Mouse (Mus musculus) heart, adult 2 months (tissue): Measurements from ENCODE around the gene Ankrd33. TPM values are rescaled to one million over a fixed set of nuclear protein-coding genes. Genes with fewer than 3 reads are reported as not detected.

ENCODE experiments used
- DNase-seq, 2 experiments: peaks; one replicate each; pipeline ENCODE4 v3.0.0; 2021
- H3K27ac ChIP-seq: fragments of 200-600 bp; 2 replicates; pipeline ENCODE4 v1.8.1; 2022
- H3K27me3 ChIP-seq: fragments of 200-500 bp; 2 replicates; pipeline ENCODE4 v1.6.1; 2012; ENCODE audit warnings: mild to moderate bottlenecking, low read length, inconsistent platforms, mixed read lengths; ENCODE audit not compliant: control insufficient read depth, insufficient read depth
- H3K36me3 ChIP-seq: fragments of 200-500 bp; 2 replicates; pipeline ENCODE4 v1.6.1; 2012; ENCODE audit warnings: low read length, inconsistent platforms; ENCODE audit not compliant: control insufficient read depth, insufficient read depth
- H3K4me1 ChIP-seq: fragments of 200-500 bp; 2 replicates; pipeline ENCODE4 v1.6.1; 2011; ENCODE audit warnings: low read length; ENCODE audit not compliant: control insufficient read depth, insufficient read depth
- H3K4me3 ChIP-seq: fragments of 200-600 bp; 2 replicates; pipeline ENCODE4 v1.8.1; 2022
- H3K79me2 ChIP-seq: fragments of 200-500 bp; replicated peaks from 2 replicates; pipeline ENCODE4 v1.6.1; 2012; ENCODE audit warnings: mild to moderate bottlenecking, inconsistent platforms, low read length, moderate library complexity, mixed read lengths; ENCODE audit not compliant: control insufficient read depth, insufficient read depth
- H3K9ac ChIP-seq: fragments of 200-500 bp; 2 replicates; pipeline ENCODE4 v1.6.1; 2012; ENCODE audit warnings: low read depth, mild to moderate bottlenecking, control low read depth, inconsistent platforms, low read length, mixed read lengths
- CTCF ChIP-seq: fragments of 200-600 bp; IDR thresholded peaks from 2 replicates; pipeline ENCODE4 v1.8.1; 2022; ENCODE audit warnings: antibody characterized with exemption, mild to moderate bottlenecking, moderate library complexity
- EP300 ChIP-seq: fragments of 200-500 bp; IDR thresholded peaks from 2 replicates; pipeline ENCODE4 v1.6.1; 2011; ENCODE audit warnings: low read depth, low read length, control low read depth; ENCODE audit not compliant: insufficient read depth
- POLR2A ChIP-seq: fragments of 200-500 bp; IDR thresholded peaks from 2 replicates; pipeline ENCODE4 v1.6.1; 2011; ENCODE audit warnings: mild to moderate bottlenecking, low read depth, low read length, control low read depth; ENCODE audit not compliant: insufficient read depth
- WGBS: fragments of 180-500 bp; shearing (Covaris S2); methylation state at CpG from one replicate; pipeline ENCODE4 v1.1.7; 2018; 5-methylcytosine and 5-hydroxymethylcytosine counted together
- intact Hi-C: fragments of 180-260 bp; cut with DNase I; formaldehyde crosslinking; loops from one replicate; pipeline ENCODE4 v1.15.1; 2025
- polyA plus RNA-seq: library from polyadenylated mRNA; depleted of rRNA; stranded (reverse); fragments of >200 nt; gene quantifications from 2 replicates; pipeline ENCODE4 v1.2.3, GENCODE M21; 2012
- total RNA-seq, 2 experiments: library from RNA; stranded (reverse); gene quantifications; 2 replicates each; pipeline ENCODE4 v1.2.3; 2021

The Ankrd33 gene
- total and polyA plus RNA-seq, 3 experiments, result not detected

DNA sequence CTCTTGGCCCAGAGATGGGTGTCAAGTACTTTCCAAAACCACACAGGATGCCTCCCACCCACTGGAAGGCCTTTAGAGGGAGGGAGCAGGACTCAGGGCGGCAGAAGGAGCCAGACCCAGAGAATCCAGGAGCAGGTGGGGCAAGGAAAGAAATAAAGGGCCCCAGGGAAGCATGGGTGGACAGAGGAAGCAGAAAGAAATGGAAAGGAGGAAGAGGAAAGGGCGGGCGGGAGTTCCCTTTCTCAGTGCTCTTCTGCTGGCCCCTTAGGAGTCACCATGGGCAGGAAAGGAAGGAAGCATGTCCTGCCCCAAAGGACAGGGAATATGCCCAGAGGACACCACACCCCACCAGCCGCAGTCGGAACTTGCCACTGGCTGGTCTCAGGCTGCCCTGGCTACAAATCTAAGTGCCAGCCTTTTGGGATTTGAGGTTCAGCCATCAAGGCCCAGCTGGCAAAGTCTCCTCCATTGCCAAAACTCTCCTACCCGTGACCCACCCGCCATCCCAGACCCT, 34.5 kb upstream of the Ankrd33 start:
- TF ChIP-seq EP300, result no peak
- TF ChIP-seq POLR2A, result no peak
- TF ChIP-seq CTCF, result no peak
- H3K4me3 ChIP-seq, result no peak overlapping the region
- no peak overlapping the region for H3K9ac ChIP-seq
- peak in 1 of 2 experiments; percentile 39 for DNase-seq
- peak overlapping the region; percentile 55 for H3K27ac ChIP-seq
- WGBS, result 53% methylated on average over 7 of the region's 7 CpGs
- peaks cover 8% of the 10 kb centered on the region for H3K4me1 ChIP-seq
- no peaks in the 10 kb centered on the region for H3K79me2 ChIP-seq
- no peaks in the 10 kb centered on the region for H3K36me3 ChIP-seq
- intact Hi-C loops, result loop anchor here (2.0 kb wide), 1 partner anchor 60 kb away; no protein-coding TSS in a partner anchor
- no peaks in the 10 kb centered on the region for H3K27me3 ChIP-seq

DNA sequence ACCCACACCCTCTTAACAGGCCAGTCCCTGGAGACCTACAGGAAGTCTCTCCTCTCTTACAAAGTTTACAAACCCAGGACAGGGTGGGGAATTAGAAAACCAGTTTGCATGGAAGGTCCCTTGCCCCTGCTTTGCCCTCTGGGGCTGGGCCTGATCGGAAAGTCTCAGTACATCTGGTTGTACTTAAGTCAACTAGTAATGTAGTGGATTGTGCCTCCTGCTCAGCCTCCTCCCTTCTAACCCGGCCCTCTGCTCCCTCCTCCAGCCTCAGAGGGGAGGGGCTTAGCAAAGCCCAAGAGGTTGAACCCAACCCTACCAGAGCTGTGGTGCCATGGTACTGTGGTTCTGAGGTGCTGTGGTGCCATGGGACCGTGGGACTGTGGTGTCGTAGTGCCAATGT, 33.3 kb upstream of the Ankrd33 start:
- no peaks in the 10 kb centered on the region for H3K36me3 ChIP-seq
- H3K9ac ChIP-seq, result no peak overlapping the region
- no peaks in the 10 kb centered on the region for H3K27me3 ChIP-seq
- no peak overlapping the region for H3K4me3 ChIP-seq
- H3K27ac ChIP-seq, result peak overlapping the region; percentile 18
- no peaks in the 10 kb centered on the region for H3K79me2 ChIP-seq
- H3K4me1 ChIP-seq, result peaks cover 8% of the 10 kb centered on the region
- intact Hi-C loops, result no loop called here
- TF ChIP-seq EP300 (0 out of 2 replicates have a peak, but pooled peaks have one; percentile 12), CTCF (no peak), POLR2A (0 out of 2 replicates have a peak, but pooled peaks have one; percentile 24)
- DNase-seq, result no peak
- WGBS, result 62% methylated on average over 4 of the region's 4 CpGs

GRCm38 (mm10) chr15:101084499-101084898, 31.1 kb upstream of the Ankrd33 start:
- Histone ChIP-seq H3K79me2 (no peaks in the 10 kb centered on the region), H3K27me3 (no peaks in the 10 kb centered on the region), H3K4me3 (no peak overlapping the region), H3K4me1 (peaks cover 2% of the 10 kb centered on the region; the same call in 1 of the 2 replicates), H3K36me3 (no peaks in the 10 kb centered on the region), H3K9ac (no peak overlapping the region), H3K27ac (no peak overlapping the region)
- WGBS, result 84% methylated on average over 10 of the region's 10 CpGs
- TF ChIP-seq POLR2A (no peak), EP300 (no peak), CTCF (no peak)
- intact Hi-C loops, result no loop called here
- no peak for DNase-seq

DNA sequence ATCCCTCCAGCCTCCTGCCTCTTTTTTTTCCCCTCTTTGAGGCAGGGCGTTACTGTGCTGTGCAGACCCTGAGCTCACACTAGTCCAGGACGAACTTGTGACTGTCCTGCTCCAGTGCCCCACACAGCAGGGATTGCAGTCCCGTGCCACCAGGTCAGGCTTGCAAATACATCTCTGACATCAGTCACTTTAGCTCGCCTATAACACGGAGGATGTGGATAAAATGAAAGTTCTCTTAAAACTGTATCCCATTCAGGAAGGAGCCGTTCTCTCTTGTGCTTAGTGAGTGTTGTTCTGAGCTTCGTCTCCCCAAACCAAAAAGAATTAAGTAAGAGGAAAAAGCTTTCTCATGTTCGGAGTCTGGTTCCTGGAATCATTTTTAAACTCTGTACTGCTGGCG, 29.1 kb upstream of the Ankrd33 start:
- WGBS, result 85% methylated on average over 9 of the region's 9 CpGs
- H3K4me1 ChIP-seq, result peaks cover 2% of the 10 kb centered on the region; the same call in 1 of the 2 replicates
- H3K4me3 ChIP-seq, result no peak overlapping the region
- H3K27me3 ChIP-seq, result no peaks in the 10 kb centered on the region
- H3K27ac ChIP-seq, result no peak overlapping the region
- TF ChIP-seq CTCF (no peak), EP300 (no peak), POLR2A (no peak)
- no peaks in the 10 kb centered on the region for H3K79me2 ChIP-seq
- no peak overlapping the region for H3K9ac ChIP-seq
- DNase-seq, result no peak
- intact Hi-C loops, result no loop called here
- H3K36me3 ChIP-seq, result no peaks in the 10 kb centered on the region

- no peak overlapping the region for H3K27ac ChIP-seq
- no peak overlapping the region for H3K9ac ChIP-seq
- H3K36me3 ChIP-seq, result no peaks in the 10 kb centered on the region
- H3K4me1 ChIP-seq, result peaks cover 2% of the 10 kb centered on the region; the same call in 1 of the 2 replicates
- intact Hi-C loops, result no loop called here
- H3K27me3 ChIP-seq, result no peaks in the 10 kb centered on the region
- WGBS, result 40% methylated on average over 3 of the region's 3 CpGs
- no peak for TF ChIP-seq POLR2A
- TF ChIP-seq CTCF, result no peak
- no peak for TF ChIP-seq EP300
- no peak for DNase-seq
- H3K4me3 ChIP-seq, result no peak overlapping the region
- no peaks in the 10 kb centered on the region for H3K79me2 ChIP-seq
These were observed 28.6 kb upstream of the Ankrd33 start for GRCm38 (mm10) chr15:101086956-101087355.

DNA sequence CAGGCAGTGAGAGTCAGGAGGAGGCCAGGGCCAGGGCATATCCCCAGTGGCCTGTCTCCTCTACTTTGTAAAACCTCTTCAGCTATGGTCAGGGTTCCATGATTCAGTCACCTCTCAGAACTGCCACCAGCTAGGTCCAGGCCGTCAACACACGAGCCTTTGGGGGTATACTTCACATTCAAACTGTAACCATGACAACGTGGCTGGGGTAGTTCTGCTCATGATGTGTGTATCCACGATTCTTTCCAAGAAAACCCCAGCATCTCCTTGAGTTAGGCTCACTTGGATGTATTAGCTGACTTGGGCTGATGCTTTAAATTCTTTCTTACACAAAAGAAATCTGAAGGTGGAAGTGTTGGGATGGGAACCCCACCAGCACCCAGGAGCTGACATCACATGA, 27.3 kb upstream of the Ankrd33 start:
- H3K79me2 ChIP-seq, result no peaks in the 10 kb centered on the region
- WGBS, result 82% methylated on average over 4 of the region's 4 CpGs
- TF ChIP-seq CTCF, result no peak
- TF ChIP-seq EP300, result no peak
- TF ChIP-seq POLR2A, result no peak
- no peak overlapping the region for H3K4me3 ChIP-seq
- no peak overlapping the region for H3K27ac ChIP-seq
- no peak overlapping the region for H3K9ac ChIP-seq
- intact Hi-C loops, result no loop called here
- no peaks in the 10 kb centered on the region; the same call in 1 of the 2 replicates for H3K4me1 ChIP-seq
- H3K27me3 ChIP-seq, result no peaks in the 10 kb centered on the region
- no peaks in the 10 kb centered on the region for H3K36me3 ChIP-seq
- DNase-seq, result no peak
